Mouse (Mus musculus): ENCODE data around the gene Olfr767.
A peak's percentile ranks its signal among the peaks of the same experiment; 100 is the strongest.
"Not testable (repeated sequence)": the region's sequence is repeated elsewhere in the genome, so short reads cannot be mapped to it uniquely, and the experiment has no call there.

The Olfr767 gene

DNA sequence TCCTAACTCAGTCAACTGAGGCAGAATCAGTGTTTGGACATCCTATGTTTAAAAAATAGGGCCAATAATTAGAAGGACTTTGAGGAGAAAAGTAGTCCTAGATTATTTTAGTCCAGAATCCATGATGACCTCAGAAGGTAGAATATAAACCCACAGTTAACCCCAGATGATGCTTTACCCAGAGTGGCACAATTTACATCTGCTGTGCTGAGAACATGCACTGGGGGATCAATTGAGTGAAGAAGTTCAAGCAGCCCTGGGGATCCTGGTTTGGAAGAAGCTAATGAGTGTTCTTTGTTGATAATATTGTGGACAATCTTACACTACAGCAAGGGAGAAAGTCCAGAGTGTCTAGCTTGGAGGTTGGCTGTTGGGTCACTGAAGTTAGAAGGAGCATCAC, at the start of gene Olfr767:
Olfr767 (minus strand) TSS at position 101 of the 400 bp plus-strand sequence.
- DNase-seq (ENCODE audit: inconsistent ontology term), result not testable (repeated sequence)

- no peak for DNase-seq (ENCODE audit: inconsistent ontology term)
These were observed 35.1 kb upstream of the Olfr767 start, which contains the start of gene Olfr769 for GRCm38 (mm10) chr10:129117761-129118160. Gene Olfr769, minus strand, starts transcription at chr10:129117861.

GRCm38 (mm10) chr10:129115146-129115545, 32.4 kb upstream of the Olfr767 start:
- DNase-seq (ENCODE audit: inconsistent ontology term), result no peak

GRCm38 (mm10) chr10:129101231-129101630, 18.5 kb upstream of the Olfr767 start:
- DNase-seq (ENCODE audit: inconsistent ontology term), result peak; percentile 21

DNA sequence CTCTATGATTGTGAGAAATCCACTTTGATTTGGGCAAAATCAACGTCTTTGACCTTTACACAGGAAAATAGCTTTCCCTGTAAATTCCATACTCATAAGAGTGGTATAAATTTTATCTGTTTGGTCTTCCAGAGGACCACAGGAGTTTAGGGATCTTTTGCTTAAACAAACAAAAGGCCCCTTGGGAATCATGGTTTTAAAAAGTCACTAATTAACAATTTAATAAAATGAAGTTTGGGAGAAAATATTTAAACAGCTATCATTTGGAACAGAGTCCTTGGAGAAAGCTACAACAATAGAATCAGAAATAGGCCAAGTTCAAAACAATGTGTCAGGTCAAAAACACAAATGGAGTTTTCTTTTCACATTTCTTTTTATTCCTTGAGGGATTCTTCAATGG, 16.6 kb upstream of the Olfr767 start, which contains the start of gene Olfr768:
Olfr768 (minus strand) TSS at position 101 of the 400 bp plus-strand sequence.
- DNase-seq (ENCODE audit: inconsistent ontology term), result no peak

- no peak for DNase-seq (ENCODE audit: inconsistent ontology term)
These were observed 13.8 kb downstream of the Olfr767 start, which contains the start of gene Olfr766-ps1 for GRCm38 (mm10) chr10:129068877-129069276. Gene Olfr766-ps1, minus strand, starts transcription at chr10:129068977.

DNA sequence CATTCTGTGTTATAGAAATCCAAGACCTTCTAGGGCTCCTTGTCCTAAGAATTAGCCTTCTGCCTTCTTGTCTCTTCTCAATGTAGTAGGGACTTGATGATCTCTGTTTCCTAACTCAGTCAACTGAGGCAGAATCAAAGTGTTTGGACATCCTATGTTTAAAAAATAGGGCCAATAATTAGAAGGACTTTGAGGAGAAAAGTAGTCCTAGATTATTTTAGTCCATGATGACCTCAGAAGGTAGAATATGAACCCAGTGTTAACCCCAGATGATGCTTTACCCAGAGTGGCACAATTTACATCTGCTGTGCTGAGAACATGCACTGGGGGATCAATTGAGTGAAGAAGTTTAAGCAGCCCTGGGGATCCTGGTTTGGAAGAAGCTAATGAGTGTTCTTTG, 32.8 kb downstream of the Olfr767 start, which contains the start of gene Olfr765:
Olfr765 (minus strand) TSS at position 101 of the 400 bp plus-strand sequence.
- DNase-seq (ENCODE audit: inconsistent ontology term), result not testable (repeated sequence)

DNA sequence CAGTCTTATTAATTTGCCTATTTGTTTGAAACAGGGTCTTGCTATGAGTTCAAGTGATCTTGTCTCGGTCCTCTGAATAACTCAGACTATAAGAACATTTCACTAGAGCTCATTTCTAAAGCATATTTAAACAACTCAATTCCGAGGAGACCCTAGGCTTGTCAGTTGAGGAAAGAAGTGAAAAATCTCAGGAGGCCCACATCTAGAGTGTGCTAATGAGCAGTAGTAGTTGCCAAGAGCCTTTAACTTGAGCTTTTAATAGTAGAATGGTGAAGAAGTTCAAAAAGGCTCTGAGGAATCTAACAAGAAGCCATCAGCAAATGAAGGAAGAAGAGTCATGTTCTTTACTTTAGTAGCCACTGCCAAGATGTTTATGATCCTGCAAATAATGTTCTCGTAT, 42.9 kb downstream of the Olfr767 start, which contains the start of gene Olfr764-ps1:
Olfr764-ps1 (minus strand) TSS at position 101 of the 400 bp plus-strand sequence.
- DNase-seq (ENCODE audit: inconsistent ontology term), result no peak

- DNase-seq (ENCODE audit: inconsistent ontology term), result no peak
These were observed 54.4 kb downstream of the Olfr767 start for GRCm38 (mm10) chr10:129028343-129028742.

DNA sequence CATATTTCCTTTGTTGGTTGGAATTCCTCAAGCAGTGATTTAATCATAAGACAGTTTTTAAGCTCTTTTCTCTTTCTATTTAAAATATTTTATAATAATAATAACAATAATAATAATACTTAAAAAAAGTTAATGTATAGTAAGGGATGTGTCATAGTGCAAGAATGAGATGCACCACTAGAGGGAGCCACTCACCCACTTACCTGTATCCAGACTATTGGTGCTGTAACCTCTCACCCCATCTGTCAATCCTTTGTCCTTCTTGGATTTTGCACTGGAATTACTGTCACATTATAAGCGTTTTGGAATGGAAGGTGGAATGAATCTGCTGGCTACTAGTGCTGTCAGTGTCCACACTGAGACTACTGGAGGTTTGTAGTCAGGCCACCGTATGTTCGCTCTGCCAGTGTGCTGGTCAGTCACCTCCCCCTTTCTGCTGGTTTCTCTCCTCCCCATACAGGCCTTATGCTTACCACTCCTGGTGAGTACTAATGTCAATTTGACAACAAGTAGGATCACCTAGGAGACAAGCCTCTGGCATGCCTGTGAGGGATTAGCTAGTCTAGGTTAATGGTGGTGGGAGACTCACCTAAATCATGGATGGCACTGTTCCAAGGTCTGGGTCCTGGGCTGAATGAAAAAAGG, 56.6 kb downstream of the Olfr767 start:
- peak; percentile 32 for DNase-seq (ENCODE audit: inconsistent ontology term)

All from Muller cell, postnatal 12 days (primary cell).